ENCODE assay signal across 7 mouse cellular contexts in the genomic region with DNA sequence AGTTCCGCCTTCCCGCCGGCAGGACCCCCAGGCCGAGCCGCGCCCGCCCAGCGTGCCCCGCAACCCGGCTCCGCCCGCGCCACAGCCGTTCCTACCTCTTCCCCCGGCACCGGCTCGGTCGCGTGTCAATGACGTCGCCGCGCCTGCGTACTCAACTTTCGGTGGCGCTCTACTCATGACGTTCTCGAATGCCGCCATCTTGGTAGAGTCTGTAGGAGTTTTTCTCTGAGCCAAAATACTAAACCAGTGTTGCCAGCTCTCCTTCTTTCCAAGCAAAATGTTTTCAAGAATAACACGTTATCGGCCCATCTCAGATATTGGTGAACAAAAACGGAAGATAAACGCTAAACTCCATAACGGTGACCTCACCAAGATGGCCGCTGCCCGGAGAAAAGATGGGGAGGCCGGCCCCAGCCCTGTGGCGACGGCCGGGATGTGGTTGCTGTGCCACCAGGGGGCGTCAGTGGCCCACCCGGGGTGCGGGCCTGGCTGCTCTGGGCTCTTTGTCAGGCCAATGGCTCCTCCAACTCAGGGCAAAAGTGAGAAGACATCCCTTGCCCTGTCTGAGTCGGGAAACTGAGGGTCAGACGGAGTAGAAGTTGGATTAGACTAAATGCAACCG. TPM values are rescaled to one million over a fixed set of nuclear protein-coding genes. Genes with fewer than 3 reads are reported as not detected.
DNase-seq lines count a peak whose midpoint lies in the region; ATAC-seq lines count a peak whose summit lies in the region.

A gene (minus strand): TSS at position 572 of the 622 bp plus-strand sequence.

- peaks cover 2% of the 10 kb centered on the region; the same call in 1 of the 2 replicates for H3K36me3 ChIP-seq in embryonic facial prominence, embryonic 10.5 days (replicated peaks)
- peaks cover 8% of the 10 kb centered on the region; the same call in 1 of the 2 replicates for H3K36me3 ChIP-seq in limb, embryonic 10.5 days
- no peaks in the 10 kb centered on the region for H3K36me3 ChIP-seq in midbrain, embryonic 13.5 days

- H3K27me3 ChIP-seq in embryonic facial prominence, embryonic 10.5 days (replicated peaks; ENCODE audit: low read depth, poor library complexity, severe bottlenecking) = no peaks in the 10 kb centered on the region
- H3K27me3 ChIP-seq in limb, embryonic 10.5 days (ENCODE audit: low read depth, poor library complexity, severe bottlenecking) = no peaks in the 10 kb centered on the region
- 0 out of 2 replicates have a peak, but pooled peaks cover 2% of the 10 kb centered on the region for H3K27me3 ChIP-seq in midbrain, embryonic 13.5 days

- peak within 1 kb of the TSS; percentile 93 for H3K4me2 ChIP-seq in midbrain, embryonic 13.5 days (replicated peaks)

- peaks cover 35% of the 10 kb centered on the region for H3K4me1 ChIP-seq in embryonic facial prominence, embryonic 10.5 days
- peaks cover 29% of the 10 kb centered on the region for H3K4me1 ChIP-seq in limb, embryonic 10.5 days
- H3K4me1 ChIP-seq in midbrain, embryonic 13.5 days (replicated peaks) = peaks cover 30% of the 10 kb centered on the region

- H3K4me3 ChIP-seq in embryonic facial prominence, embryonic 10.5 days = peak within 1 kb of the TSS; percentile 72
- H3K4me3 ChIP-seq in limb, embryonic 10.5 days = peak within 1 kb of the TSS; percentile 77
- peak within 1 kb of the TSS; percentile 86 for H3K4me3 ChIP-seq in midbrain, embryonic 13.5 days (replicated peaks)

- peak; percentile 98 for DNase-seq in adrenal gland, postnatal 10 days
- DNase-seq in embryonic facial prominence, embryonic 10.5 days (ENCODE audit: low spot score) = peak; percentile 96
- peak; percentile 94 for DNase-seq in kidney, adult 11 months
- peak; percentile 98 for DNase-seq in limb, embryonic 10.5 days (ENCODE audit: low spot score)
- DNase-seq in spleen, adult 12 weeks (ENCODE audit: low spot score) = peak; percentile 91

- peak; percentile 77 for ATAC-seq in granulocyte monocyte progenitor cell, adult 5-6 weeks (replicated peaks; ENCODE audit: poor library complexity, severe bottlenecking)
- ATAC-seq in midbrain, embryonic 13.5 days = peak; percentile 90

- peak within 1 kb of the TSS; percentile 81 for H3K9ac ChIP-seq in midbrain, embryonic 13.5 days (replicated peaks)

- 1% methylated on average over 46 of the region's 46 CpGs for WGBS in embryonic facial prominence, embryonic 10.5 days
- under 1% methylated on average over 46 of the region's 46 CpGs for WGBS in limb, embryonic 10.5 days
- 1% methylated on average over 46 of the region's 46 CpGs for WGBS in midbrain, embryonic 13.5 days

- no peaks in the 10 kb centered on the region for H3K9me3 ChIP-seq in embryonic facial prominence, embryonic 10.5 days
- H3K9me3 ChIP-seq in limb, embryonic 10.5 days (replicated peaks) = no peaks in the 10 kb centered on the region
- H3K9me3 ChIP-seq in midbrain, embryonic 13.5 days = no peaks in the 10 kb centered on the region

- H3K27ac ChIP-seq in embryonic facial prominence, embryonic 10.5 days (replicated peaks) = peak within 1 kb of the TSS; percentile 91
- H3K27ac ChIP-seq in limb, embryonic 10.5 days = peak within 1 kb of the TSS; percentile 89
- H3K27ac ChIP-seq in midbrain, embryonic 13.5 days = peak within 1 kb of the TSS; percentile 88

RNA-seq across cellular contexts. Expression of the gene that starts here (rescaled TPM):
- 10 to 100 TPM; 42.0 to 42.6 TPM for total RNA-seq in adrenal gland, postnatal 10 days (2021)
- polyA plus RNA-seq in embryonic facial prominence, embryonic 10.5 days (2016; fragmentation: Nextera tagmentation; extraction: Ambion mirVana) = 173 and 179 TPM in 2 replicates
- 19.4 and 22.3 TPM in 2 replicates for total RNA-seq in granulocyte monocyte progenitor cell, adult 5-6 weeks (2014; fragmentation: Nextera tagmentation)
- 35.9 and 38.9 TPM in 2 replicates for total RNA-seq in granulocyte monocyte progenitor cell, adult 5-6 weeks (2017)
- polyA plus RNA-seq in limb, embryonic 10.5 days (2016; fragmentation: Nextera tagmentation; extraction: Ambion mirVana) = 174 and 187 TPM in 2 replicates
- polyA plus RNA-seq in midbrain, embryonic 13.5 days (2015; fragmentation: Nextera tagmentation; extraction: Ambion mirVana) = 160 TPM in 2 replicates

Comparison
In these comparisons a context has a peak if more than half of its experiments do, and no peak if none do; other contexts are left out.
1. Peak in every context shown above with its lines: DNase-seq, ATAC-seq, H3K4me3 ChIP-seq and H3K27ac ChIP-seq.